Mouse (Mus musculus) central nervous system, embryonic 14 days (tissue): ENCODE data around the gene Tgm2. TPM values are rescaled to one million over a fixed set of nuclear protein-coding genes. Genes with fewer than 3 reads are reported as not detected.

Experiments used
- polyA plus RNA-seq: library from polyadenylated mRNA; depleted of rRNA; stranded (reverse); fragments of >200 nt; gene quantifications from 2 replicates; pipeline ENCODE4 v1.2.3, GENCODE M21; 2012; rRNA removed

Tgm2 gene
- polyA plus RNA-seq, result 7.7 and 13.9 TPM in 2 replicates

GRCm38 (mm10) chr2:158146223-158146622 lies at the start of gene Tgm2:
Gene Tgm2 (minus strand): TSS chr2:158146436.

Other genes starting within 250 kb of the Tgm2 start
- gene Vstm2l, start 231.8 kb downstream of the Tgm2 start, polyA plus RNA-seq, result 85.7 and 104 TPM in 2 replicates
- gene Tti1, start 118.0 kb downstream of the Tgm2 start, polyA plus RNA-seq, result 20.1 and 21.7 TPM in 2 replicates
- gene Rprd1b, start 117.9 kb downstream of the Tgm2 start, polyA plus RNA-seq, result 25.7 TPM in 2 replicates
- 3.1 and 5.2 TPM in 2 replicates for gene D630003M21Rik, start 82.8 kb upstream of the Tgm2 start, polyA plus RNA-seq
- not detected in 2 replicates for gene Bpi, start 111.7 kb upstream of the Tgm2 start, polyA plus RNA-seq
- gene Lbp, start 160.1 kb upstream of the Tgm2 start, polyA plus RNA-seq, result 3.6 and 6.2 TPM in 2 replicates
- gene Snhg11, start 229.2 kb upstream of the Tgm2 start, polyA plus RNA-seq, result 451 and 567 TPM in 2 replicates